Mouse (Mus musculus) cerebellum, adult 2 months (tissue): ENCODE measurements around the gene Atp6ap2.
A peak's percentile ranks its signal among the peaks of the same experiment; 100 is the strongest.

Source experiments
- CTCF ChIP-seq: fragments of 200-500 bp; IDR thresholded peaks from 2 replicates; pipeline ENCODE4 v1.5.1; 2011; ENCODE audit warnings: low read depth, mild to moderate bottlenecking, control low read depth, low read length, moderate library complexity, borderline replicate concordance; ENCODE audit not compliant: insufficient read depth
- POLR2A ChIP-seq: fragments of 200-500 bp; IDR thresholded peaks from 2 replicates; pipeline ENCODE4 v1.6.1; 2011; ENCODE audit warnings: low read length, control low read depth, borderline replicate concordance; ENCODE audit not compliant: insufficient read depth

DNA sequence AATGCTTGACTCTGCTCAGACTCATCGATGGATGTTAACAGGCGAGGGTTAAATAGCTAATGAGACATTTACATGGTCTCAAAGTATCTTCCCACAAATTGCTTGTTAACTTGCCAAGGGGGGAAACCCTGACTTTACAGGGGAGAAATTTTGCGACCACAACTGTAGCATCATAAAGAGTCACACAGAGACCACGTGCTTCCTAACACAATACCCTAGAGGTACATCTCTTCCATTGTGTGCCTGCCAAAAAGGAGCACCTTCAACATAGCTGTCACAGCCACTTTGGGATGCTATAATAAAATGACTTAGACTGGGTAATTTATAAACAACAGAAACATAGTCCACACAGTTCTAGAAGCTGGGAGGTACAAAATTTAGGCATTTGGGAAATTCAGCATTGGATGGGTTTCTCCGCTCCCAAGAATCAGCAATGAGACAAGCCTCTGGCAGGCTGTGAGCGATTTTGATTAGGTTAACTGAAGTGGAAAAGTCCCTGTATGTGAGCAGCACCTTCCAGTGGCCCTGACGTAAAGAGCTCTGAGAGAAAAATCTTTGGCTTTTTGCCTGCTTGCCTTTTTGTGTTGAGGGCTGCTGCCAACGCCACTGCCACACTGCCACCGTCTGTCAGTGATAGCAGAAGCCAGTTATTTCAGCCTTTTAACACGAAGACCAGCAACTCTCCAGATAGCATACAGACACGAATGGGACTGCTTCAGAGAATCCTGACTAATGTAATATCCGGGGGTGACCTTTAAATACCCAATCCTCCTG is 58.1 kb downstream of the Atp6ap2 start:
- TF ChIP-seq CTCF (peak; percentile 29; the same call in 1 of the 2 replicates), POLR2A (no peak)
